Mouse (Mus musculus) granulocyte monocyte progenitor cell, adult 5-6 weeks (primary cell): ENCODE measurements around the gene Plpp3. TPM values are rescaled to one million over a fixed set of nuclear protein-coding genes. Genes with fewer than 3 reads are reported as not detected.

ENCODE experiments used
- ATAC-seq: replicated peaks from 2 replicates; pipeline ENCODE4 v1.8.0; 2016; ENCODE audit warnings: mild to moderate bottlenecking, moderate TSS enrichment, inconsistent platforms; ENCODE audit not compliant: poor library complexity, severe bottlenecking
- total RNA-seq, 2 experiments: library from RNA; stranded (forward) in 1 of 2; stranded (reverse) in 1 of 2; fragments of 200-712, 200-1000 nt in 1 of 2; fragments of >200 nt in 1 of 2; fragmentation: Nextera tagmentation in 1 of 2; gene quantifications; 2 replicates each; pipeline ENCODE4 v1.2.3; 2014 to 2017

Gene Plpp3
- total RNA-seq, 2 experiments from 2014 or later: not detected

DNA sequence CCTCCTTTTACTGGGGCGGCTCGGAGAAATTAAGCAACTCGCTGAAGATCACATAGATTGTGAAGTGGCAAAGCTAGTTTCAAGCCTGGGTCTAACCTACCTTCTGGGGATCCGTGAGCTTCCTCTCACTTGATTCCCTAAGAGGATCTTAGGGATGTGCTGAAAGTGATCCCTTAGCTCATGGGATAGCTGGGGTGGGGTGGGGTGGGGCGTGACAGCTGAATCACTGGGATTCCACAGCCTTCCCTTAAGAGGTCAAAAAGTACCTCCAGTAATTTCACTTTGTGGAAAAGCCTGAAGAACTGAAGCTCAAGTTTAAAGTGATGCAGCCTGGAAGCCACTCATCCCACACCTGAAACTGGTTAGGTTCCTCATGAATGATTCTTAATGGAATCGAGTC is 27.8 kb downstream of the Plpp3 start:
- no peak for ATAC-seq

GRCm38 (mm10) chr4:105186654-105187053 is 29.5 kb downstream of the Plpp3 start:
- ATAC-seq: no peak

- no peak for ATAC-seq
Measured at GRCm38 (mm10) chr4:105187873-105188272, 30.7 kb downstream of the Plpp3 start.

DNA sequence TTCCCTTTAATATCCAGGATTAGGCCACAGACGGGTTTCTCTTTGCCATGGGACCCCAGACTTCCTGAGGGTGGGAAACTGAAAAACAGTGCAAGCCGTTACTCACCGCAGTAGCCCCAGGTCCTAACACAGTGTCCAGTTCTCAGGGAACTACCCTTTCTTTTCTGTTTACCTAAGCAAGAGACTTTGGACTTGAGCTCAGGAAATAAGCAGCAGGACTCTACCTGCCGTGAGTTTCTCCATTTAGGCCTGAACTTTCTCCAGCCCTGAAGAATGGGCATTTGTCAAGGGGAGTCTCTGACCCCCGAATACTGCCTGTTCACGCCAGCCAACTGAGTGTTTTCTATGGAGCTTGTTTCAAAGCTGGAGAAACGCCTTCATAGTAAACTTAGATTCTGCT is 31.7 kb downstream of the Plpp3 start:
- ATAC-seq: no peak

DNA sequence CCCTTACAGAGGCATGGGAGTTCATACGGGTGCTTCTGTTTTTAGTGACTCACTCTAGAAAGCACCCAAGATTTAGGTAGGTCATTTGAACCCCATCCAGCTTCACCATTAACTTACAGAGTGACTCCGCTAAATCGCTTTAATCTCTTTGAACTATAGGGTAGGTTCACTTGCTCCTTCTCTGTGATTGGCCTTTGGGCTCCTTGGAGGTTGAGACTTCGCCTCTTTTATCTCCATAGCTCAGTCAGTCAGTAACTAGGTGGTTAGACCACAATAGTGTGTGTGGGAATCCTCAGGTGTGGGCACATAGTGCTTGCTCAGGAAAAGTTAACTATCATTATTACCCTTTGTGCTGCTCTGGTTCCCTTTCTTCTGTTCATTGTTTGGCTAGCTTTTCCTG is 33.7 kb downstream of the Plpp3 start:
- no peak for ATAC-seq

GRCm38 (mm10) chr4:105191550-105191949 is 34.4 kb downstream of the Plpp3 start:
- ATAC-seq: no peak

- no peak for ATAC-seq
Measured at GRCm38 (mm10) chr4:105192665-105193064, 35.5 kb downstream of the Plpp3 start.

DNA sequence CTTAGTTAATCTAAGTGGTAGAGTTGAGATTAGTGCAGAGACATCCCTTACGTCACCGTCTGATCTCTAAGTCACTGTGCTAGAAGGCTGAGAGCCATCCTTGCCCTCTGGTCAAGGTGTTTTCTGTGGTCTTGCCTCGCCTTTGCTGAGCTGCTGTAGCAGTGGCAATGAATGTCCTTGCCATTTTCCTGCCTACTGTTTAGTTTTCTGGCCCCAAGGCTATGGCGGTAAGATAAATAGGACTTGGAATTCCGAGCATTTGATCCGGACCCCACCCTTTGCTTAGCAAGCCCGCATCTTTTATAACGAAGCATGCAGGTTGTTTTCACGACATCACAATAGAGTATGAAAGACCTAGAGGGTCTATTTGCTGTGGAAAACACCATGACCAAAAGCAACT is 38.1 kb downstream of the Plpp3 start:
- no peak for ATAC-seq

GRCm38 (mm10) chr4:105196099-105196498 is 39.0 kb downstream of the Plpp3 start:
- ATAC-seq: no peak

DNA sequence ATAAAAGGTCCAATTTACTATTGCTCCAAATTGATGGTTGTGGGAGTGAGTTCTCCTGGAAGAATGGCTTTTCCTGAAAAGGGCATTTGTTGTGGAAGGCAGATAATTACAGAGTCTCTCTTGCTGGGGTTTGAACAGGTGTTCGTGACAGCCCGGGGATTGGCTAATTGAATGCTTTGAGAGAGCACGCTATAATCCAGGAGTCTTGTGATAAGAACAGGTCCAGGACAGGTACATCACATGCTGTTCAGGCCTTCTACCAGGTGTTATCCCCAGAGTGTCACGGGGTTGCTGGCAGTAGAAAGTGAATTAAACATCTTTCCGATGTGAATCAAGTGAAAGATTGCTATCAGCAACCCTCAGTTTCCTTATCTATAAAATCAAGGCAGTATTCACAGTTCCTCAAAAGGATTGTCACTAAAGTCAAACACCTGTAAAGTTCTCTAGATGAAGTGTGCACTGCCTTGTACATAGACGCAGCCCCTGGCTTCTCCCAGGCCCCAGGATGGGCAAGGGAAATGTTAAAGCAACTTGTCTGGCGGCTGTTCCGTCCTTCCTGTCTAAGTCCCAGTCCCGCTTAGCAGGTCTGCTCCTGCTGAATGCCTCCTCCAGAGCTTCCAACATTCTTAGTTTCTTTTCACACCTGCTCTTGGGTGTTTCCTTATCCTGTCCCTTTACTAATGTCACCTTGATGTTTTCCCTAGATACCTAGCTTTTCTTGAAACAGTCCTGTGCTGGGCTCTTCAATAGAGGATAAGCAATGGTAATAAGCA is 40.0 kb downstream of the Plpp3 start:
- ATAC-seq: no peak

DNA sequence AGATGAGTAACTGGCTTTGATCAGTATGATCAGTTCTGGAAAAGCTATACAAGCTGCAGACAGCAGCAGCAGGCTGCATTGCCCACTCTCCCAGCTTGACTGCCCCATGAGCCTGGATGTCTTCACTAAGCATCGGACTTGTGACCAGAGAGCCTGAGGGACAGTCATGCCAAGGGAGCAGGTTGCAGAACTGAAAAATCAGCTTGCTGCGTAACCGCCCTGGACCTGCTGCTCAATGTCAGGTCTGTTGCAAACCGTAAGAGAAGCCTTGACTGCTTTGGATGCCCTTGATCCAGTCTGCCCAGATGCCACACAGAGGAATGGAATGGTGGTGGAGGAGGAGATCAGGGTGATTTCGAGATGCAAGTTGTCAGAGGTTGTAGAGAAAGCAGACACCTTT is 41.5 kb downstream of the Plpp3 start:
- ATAC-seq: no peak

- no peak for ATAC-seq
Measured at GRCm38 (mm10) chr4:105199345-105199744, 42.2 kb downstream of the Plpp3 start.

DNA sequence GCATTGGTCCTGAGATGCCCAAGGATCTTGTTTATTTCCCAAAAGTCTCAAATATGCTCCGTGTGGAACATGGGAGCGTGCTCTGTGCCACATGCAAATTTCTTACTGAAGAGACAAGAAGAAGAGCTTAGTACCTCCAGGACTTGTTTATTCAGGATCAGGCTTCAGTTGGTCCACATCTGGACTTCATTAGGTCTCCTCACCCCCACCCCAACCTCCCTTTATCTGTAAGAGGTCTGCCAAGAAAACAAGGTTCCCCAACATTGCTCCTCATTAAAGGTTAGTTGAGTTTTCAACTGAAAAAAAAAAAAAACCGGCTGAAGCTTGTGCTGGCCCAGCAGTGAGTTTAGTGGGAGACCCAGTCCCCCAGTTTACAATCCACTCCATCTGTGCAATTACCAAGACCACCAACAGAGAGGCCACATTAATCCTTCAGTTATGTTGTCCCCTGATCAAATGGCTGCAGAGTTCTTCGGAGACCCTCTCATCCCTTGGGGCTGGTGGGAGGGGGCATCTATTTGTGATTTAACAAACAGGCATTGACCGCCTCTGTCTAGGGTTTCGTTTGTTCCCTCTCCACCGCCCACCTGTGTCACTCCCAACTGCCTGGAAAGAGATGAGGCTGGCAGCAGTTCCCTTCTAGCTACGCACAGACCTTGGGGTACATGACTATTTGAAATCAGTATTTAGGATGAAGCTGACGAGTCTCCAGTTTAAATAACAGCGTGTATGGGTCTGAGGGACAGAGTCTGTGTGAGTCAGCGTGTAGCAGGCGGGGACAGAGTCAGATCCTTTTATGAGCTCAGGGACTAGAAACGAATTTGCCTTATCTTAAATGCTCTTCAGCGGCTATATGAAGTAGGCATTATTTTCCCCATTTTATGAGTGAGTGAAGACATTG is 43.7 kb downstream of the Plpp3 start:
- ATAC-seq: no peak

- ATAC-seq: no peak
Measured at GRCm38 (mm10) chr4:105202439-105202838, 45.3 kb downstream of the Plpp3 start.

DNA sequence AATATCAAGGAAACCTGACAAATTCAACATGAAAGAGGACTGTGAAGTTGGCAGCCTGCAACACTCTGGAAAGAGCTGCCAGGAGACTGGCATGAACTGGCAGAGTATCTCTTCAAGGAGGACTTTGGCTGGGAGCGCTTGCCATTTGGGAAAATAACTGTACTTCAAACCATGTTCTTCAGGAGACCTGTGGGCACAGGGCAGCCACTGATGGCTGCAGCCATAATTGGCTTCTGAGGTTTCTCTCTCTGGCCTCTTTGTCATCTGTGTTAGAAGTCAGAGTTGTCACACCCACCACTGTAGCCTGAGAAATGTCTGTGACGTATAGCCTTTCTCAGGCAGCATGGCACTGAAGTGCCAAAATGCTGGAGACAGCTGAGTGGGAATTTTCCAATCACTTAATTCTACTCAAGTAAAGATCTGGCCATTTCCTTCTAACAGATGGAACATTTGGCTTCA is 46.2 kb downstream of the Plpp3 start:
- ATAC-seq: no peak

- no peak for ATAC-seq
Measured at GRCm38 (mm10) chr4:105204071-105204470, 46.9 kb downstream of the Plpp3 start.

DNA sequence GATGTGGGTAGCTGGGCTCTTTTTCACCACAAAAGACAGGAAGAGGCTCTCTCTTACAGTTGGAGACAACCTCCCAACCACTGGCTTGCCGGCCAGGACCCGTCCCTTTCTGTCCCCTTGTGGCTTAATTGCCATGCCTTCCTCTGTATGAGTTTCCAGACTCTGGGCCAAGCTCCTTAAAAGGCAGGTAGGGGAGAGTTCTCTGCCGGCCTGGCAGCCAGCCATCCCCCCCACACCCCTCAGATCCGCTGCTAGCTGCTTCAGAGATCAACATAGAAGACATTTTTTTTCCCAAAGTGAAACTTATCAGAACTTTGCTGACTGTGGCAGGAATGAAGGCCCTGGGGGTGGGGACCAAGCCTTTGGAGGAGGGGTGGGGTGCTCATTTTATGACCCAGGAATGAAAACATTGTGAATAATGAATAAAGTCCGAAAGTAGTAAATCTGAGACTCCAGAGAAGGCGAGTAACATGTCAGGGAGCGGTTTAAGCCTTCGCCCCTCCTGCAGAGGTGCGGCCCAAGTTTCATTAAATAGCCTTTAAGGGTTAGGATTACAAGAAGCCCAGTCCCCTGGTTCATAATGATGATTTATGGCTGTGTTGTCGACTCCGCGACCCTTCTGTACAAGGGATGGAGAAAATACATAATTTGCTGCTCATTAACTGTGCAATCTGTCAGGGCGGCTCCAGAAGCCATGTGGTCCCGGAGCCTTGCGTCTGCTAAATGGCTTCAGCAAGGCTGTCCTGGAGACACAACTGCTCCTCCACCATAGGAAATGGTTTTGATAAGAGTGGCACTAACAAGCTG is 48.1 kb downstream of the Plpp3 start:
- ATAC-seq: peak; percentile 20

DNA sequence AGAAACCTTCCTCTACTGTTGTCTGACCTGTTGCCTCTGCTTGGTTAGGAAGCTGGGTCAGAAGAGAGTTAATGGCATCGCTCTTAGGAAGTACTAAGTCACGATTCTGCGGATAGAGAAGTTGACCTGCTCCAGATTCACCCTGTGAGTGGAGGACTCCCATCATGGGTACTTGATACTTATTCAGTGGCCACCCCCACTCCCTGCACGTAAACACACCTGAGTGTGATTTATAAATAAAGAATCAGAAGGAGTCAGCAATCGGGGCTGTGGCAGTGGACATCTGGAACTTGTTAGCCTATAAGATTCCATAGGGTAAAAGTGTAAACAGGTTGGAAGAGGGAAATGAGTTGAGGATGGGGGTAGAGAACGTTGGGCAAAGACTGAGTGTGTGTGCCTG is 49.0 kb downstream of the Plpp3 start:
- no peak for ATAC-seq

DNA sequence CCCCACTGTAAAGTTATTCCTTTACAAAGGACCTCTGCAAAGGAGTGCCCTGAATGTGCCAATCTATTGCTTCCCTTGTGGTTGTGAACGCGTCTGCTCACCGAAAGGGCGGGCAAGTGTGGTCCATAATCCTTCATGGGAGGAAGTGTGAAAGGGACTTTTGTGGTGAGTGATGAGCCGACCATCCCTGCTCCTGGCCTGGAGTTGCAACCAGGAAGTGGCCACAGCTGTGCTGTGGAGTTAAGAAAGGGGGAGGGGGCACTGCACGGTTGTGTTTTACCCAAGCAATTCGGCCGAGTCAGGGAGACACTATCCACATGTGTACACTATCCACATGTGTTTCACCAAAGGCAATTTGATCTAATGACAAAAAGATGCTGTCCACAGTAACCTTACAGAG is 49.8 kb downstream of the Plpp3 start:
- peak; percentile 95 for ATAC-seq

DNA sequence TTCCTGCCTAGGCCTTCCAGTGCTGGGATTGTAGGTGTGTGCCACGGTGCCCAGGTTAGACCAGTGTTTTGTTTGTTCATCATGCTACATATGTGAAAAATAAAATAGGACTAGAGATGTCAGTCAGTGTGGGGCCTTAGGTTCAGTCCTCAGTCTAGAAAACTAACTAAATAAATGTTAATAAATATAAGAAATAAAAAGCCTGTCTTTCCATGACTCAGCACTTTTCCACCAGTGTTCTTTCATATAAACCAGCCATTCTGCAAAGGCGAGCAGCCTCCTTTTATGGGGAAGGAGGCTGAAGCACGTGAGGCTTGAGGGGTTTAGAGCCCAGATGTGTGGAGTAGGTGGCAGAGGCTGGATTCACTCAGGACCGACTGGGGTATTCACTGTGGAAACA is 50.5 kb downstream of the Plpp3 start:
- no peak for ATAC-seq

DNA sequence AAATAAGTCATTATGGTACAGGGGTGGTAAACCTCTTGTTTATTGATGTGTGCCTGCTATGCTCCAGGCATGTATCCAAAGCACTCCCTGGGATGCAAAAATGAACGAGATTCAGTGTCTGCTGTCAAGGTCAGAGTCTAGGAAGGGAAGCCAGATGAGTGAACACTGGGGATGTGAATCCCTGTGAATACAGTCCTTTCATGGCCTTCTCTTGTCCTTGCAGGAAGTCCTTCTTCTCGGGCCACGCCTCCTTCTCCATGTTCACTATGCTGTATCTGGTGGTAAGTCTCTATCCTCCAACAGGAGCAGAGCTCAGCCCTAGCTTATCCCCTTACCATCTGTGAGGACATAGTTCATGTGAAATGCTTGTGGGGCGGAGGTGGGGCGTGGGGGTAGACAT is 51.8 kb downstream of the Plpp3 start:
- ATAC-seq: no peak
